Mouse (Mus musculus) adrenal gland, adult 2 months (tissue): ENCODE results near the gene Zbtb12. TPM values are rescaled to one million over a fixed set of nuclear protein-coding genes. Genes with fewer than 3 reads are reported as not detected.

Experiments used
- microRNA-seq, 2 experiments: library from miRNA; unstranded; fragments of <30 nt; microRNA quantifications; one replicate each; pipeline ENCODE4 v1.2.0; 2021
- polyA plus RNA-seq: library from polyadenylated mRNA; depleted of rRNA; stranded (reverse); fragments of >200 nt; gene quantifications from 2 replicates; pipeline ENCODE4 v1.2.3, GENCODE M21; 2012; rRNA removed
- total RNA-seq, 2 experiments: library from RNA; stranded (reverse); gene quantifications; 2 replicates each; pipeline ENCODE4 v1.2.3; 2021

Gene Zbtb12
- total and polyA plus RNA-seq, 3 experiments, result 10.8 to 21.5 (median 16.1) TPM

Small RNAs within 50 kb of the gene (microRNA-seq; reads per million reads assigned to microRNA genes)
- gene Mir6970 (0 to 2.1 reads per million in 2 experiments), gene Mir6971 (3.3 to 4.1 reads per million in 2 experiments), gene Mir6972 (0.41 to 0.66 reads per million in 2 experiments)

Other genes starting within 250 kb of the Zbtb12 start
Only the 30 nearest of the 38 such genes appear.
- 10 to 100 TPM; 20.2 to 30.1 TPM for gene Tnxb, start 208.9 kb upstream of the Zbtb12 start, total RNA-seq
- gene Tnxb, start 208.9 kb upstream of the Zbtb12 start, polyA plus RNA-seq, result 23.4 and 23.6 TPM in 2 replicates
- gene C4b, start 135.6 kb upstream of the Zbtb12 start, total RNA-seq, result 100 to 1,000 TPM; 121 to 181 TPM
- 48.1 and 51.4 TPM in 2 replicates for gene C4b, start 135.6 kb upstream of the Zbtb12 start, polyA plus RNA-seq
- gene Cyp21a1, start 74.9 kb upstream of the Zbtb12 start, total RNA-seq, result over 10,000 TPM in 1 of 2 experiments, 1,000 to 10,000 TPM in 1; 5,616 to 11,133 TPM
- gene Cyp21a1, start 74.9 kb upstream of the Zbtb12 start, polyA plus RNA-seq, result 14,410 and 19,594 TPM in 2 replicates
- 10 to 100 TPM; 38.5 to 55.1 TPM for gene Stk19, start 42.5 kb upstream of the Zbtb12 start, total RNA-seq
- 139 and 176 TPM in 2 replicates for gene Stk19, start 42.5 kb upstream of the Zbtb12 start, polyA plus RNA-seq
- gene Dxo, start 42.5 kb upstream of the Zbtb12 start, total RNA-seq, result 100 to 1,000 TPM in 1 of 2 experiments, 10 to 100 TPM in 1; 47.0 to 126 TPM
- gene Dxo, start 42.5 kb upstream of the Zbtb12 start, polyA plus RNA-seq, result 82.7 and 107 TPM in 2 replicates
- 10 to 100 TPM; 62.1 to 65.8 TPM for gene Skiv2l, start 29.3 kb upstream of the Zbtb12 start, total RNA-seq
- 105 and 112 TPM in 2 replicates for gene Skiv2l, start 29.3 kb upstream of the Zbtb12 start, polyA plus RNA-seq
- 10 to 100 TPM; 55.5 to 67.6 TPM for gene Nelfe, start 29.1 kb upstream of the Zbtb12 start, total RNA-seq
- gene Nelfe, start 29.1 kb upstream of the Zbtb12 start, polyA plus RNA-seq, result 22.8 and 31.5 TPM in 2 replicates
- gene Cfb, start 17.0 kb upstream of the Zbtb12 start, total RNA-seq, result 10 to 100 TPM; 18.4 to 29.0 TPM
- gene Cfb, start 17.0 kb upstream of the Zbtb12 start, polyA plus RNA-seq, result 4.6 and 7.9 TPM in 2 replicates
- gene Gm20547, start 2.6 kb downstream of the Zbtb12 start, total RNA-seq, result not detected
- 0.04 TPM in 1 of 2 replicates, not detected in the other for gene Gm20547, start 2.6 kb downstream of the Zbtb12 start, polyA plus RNA-seq
- gene C2, start 18.8 kb downstream of the Zbtb12 start, total RNA-seq, result 100 to 1,000 TPM in 1 of 2 experiments, 10 to 100 TPM in 1; 81.4 to 105 TPM
- 70.7 and 71.5 TPM in 2 replicates for gene C2, start 18.8 kb downstream of the Zbtb12 start, polyA plus RNA-seq
- gene Ehmt2, start 19.0 kb downstream of the Zbtb12 start, total RNA-seq, result 100 to 1,000 TPM; 115 to 131 TPM
- gene Ehmt2, start 19.0 kb downstream of the Zbtb12 start, polyA plus RNA-seq, result 387 and 452 TPM in 2 replicates
- gene Slc44a4, start 35.0 kb downstream of the Zbtb12 start, total RNA-seq, result 1 to 10 TPM in 1 of 2 experiments, under 1 TPM in 1; 0.92 to 1.9 TPM
- gene Slc44a4, start 35.0 kb downstream of the Zbtb12 start, polyA plus RNA-seq, result 0.33 and 0.50 TPM in 2 replicates
- gene Neu1, start 51.8 kb downstream of the Zbtb12 start, total RNA-seq, result 10 to 100 TPM; 24.0 to 25.3 TPM
- 47.2 and 52.8 TPM in 2 replicates for gene Neu1, start 51.8 kb downstream of the Zbtb12 start, polyA plus RNA-seq
- gene Hspa1b, start 79.8 kb downstream of the Zbtb12 start, total RNA-seq, result 100 to 1,000 TPM in 1 of 2 experiments, 10 to 100 TPM in 1; 36.3 to 634 TPM
- gene Hspa1b, start 79.8 kb downstream of the Zbtb12 start, polyA plus RNA-seq, result 48.4 and 85.4 TPM in 2 replicates
- gene Gm20481, start 90.4 kb downstream of the Zbtb12 start, total RNA-seq, result under 1 TPM in 1 of 2 experiments, not detected in 1; 0.58 TPM
- 1.1 and 1.2 TPM in 2 replicates for gene Gm20481, start 90.4 kb downstream of the Zbtb12 start, polyA plus RNA-seq
- gene Hspa1a, start 92.7 kb downstream of the Zbtb12 start, total RNA-seq, result 100 to 1,000 TPM in 1 of 2 experiments, 10 to 100 TPM in 1; 16.3 to 253 TPM
- 37.1 and 55.2 TPM in 2 replicates for gene Hspa1a, start 92.7 kb downstream of the Zbtb12 start, polyA plus RNA-seq
- gene Hspa1l, start 93.2 kb downstream of the Zbtb12 start, total RNA-seq, result under 1 TPM; 0.28 to 0.29 TPM
- gene Hspa1l, start 93.2 kb downstream of the Zbtb12 start, polyA plus RNA-seq, result 0.11 and 0.17 TPM in 2 replicates
- gene Lsm2, start 102.4 kb downstream of the Zbtb12 start, total RNA-seq, result 10 to 100 TPM; 32.9 to 45.8 TPM
- 82.4 and 84.8 TPM in 2 replicates for gene Lsm2, start 102.4 kb downstream of the Zbtb12 start, polyA plus RNA-seq
- gene Vars, start 121.5 kb downstream of the Zbtb12 start, total RNA-seq, result 10 to 100 TPM; 57.9 to 60.2 TPM
- 178 and 214 TPM in 2 replicates for gene Vars, start 121.5 kb downstream of the Zbtb12 start, polyA plus RNA-seq
- gene Vwa7, start 137.1 kb downstream of the Zbtb12 start, total RNA-seq, result under 1 TPM; 0.26 to 0.55 TPM
- gene Vwa7, start 137.1 kb downstream of the Zbtb12 start, polyA plus RNA-seq, result 0.97 and 1.8 TPM in 2 replicates
- under 1 TPM in 1 of 2 experiments, not detected in 1; 0.79 TPM for gene Sapcd1, start 148.5 kb downstream of the Zbtb12 start, total RNA-seq
- gene Sapcd1, start 148.5 kb downstream of the Zbtb12 start, polyA plus RNA-seq, result 0.83 and 2.0 TPM in 2 replicates
- gene Msh5, start 167.3 kb downstream of the Zbtb12 start, total RNA-seq, result under 1 TPM; 0.75 to 0.93 TPM
- 1.3 and 1.7 TPM in 2 replicates for gene Msh5, start 167.3 kb downstream of the Zbtb12 start, polyA plus RNA-seq
- 100 to 1,000 TPM in 1 of 2 experiments, 10 to 100 TPM in 1; 80.8 to 136 TPM for gene Clic1, start 170.5 kb downstream of the Zbtb12 start, total RNA-seq
- 62.2 and 64.1 TPM in 2 replicates for gene Clic1, start 170.5 kb downstream of the Zbtb12 start, polyA plus RNA-seq
- 10 to 100 TPM in 1 of 2 experiments, 1 to 10 TPM in 1; 7.2 to 26.6 TPM for gene Ddah2, start 179.6 kb downstream of the Zbtb12 start, total RNA-seq
- 25.9 and 35.6 TPM in 2 replicates for gene Ddah2, start 179.6 kb downstream of the Zbtb12 start, polyA plus RNA-seq
- gene Ly6g6c, start 185.9 kb downstream of the Zbtb12 start, total RNA-seq, result not detected
- gene Ly6g6c, start 185.9 kb downstream of the Zbtb12 start, polyA plus RNA-seq, result not detected in 2 replicates
- gene Mpig6b, start 186.7 kb downstream of the Zbtb12 start, total RNA-seq, result not detected
- gene Mpig6b, start 186.7 kb downstream of the Zbtb12 start, polyA plus RNA-seq, result 0.06 TPM in 1 of 2 replicates, not detected in the other
- gene Ly6g6e, start 197.4 kb downstream of the Zbtb12 start, total RNA-seq, result not detected
- gene Ly6g6e, start 197.4 kb downstream of the Zbtb12 start, polyA plus RNA-seq, result 0.21 and 0.34 TPM in 2 replicates
- under 1 TPM in 1 of 2 experiments, not detected in 1; 0.45 TPM for gene Ly6g6d, start 198.6 kb downstream of the Zbtb12 start, total RNA-seq
- 0.57 and 1.1 TPM in 2 replicates for gene Ly6g6d, start 198.6 kb downstream of the Zbtb12 start, polyA plus RNA-seq
- gene Ly6g6f, start 206.1 kb downstream of the Zbtb12 start, total RNA-seq, result not detected
- gene Ly6g6f, start 206.1 kb downstream of the Zbtb12 start, polyA plus RNA-seq, result not detected in 2 replicates
- gene Abhd16a, start 209.8 kb downstream of the Zbtb12 start, total RNA-seq, result 10 to 100 TPM; 71.8 to 95.8 TPM
- gene Abhd16a, start 209.8 kb downstream of the Zbtb12 start, polyA plus RNA-seq, result 219 and 291 TPM in 2 replicates